Mouse (Mus musculus) ES-E14 (cell line): ENCODE measurements around the gene 1700029F12Rik.

Source experiments
- CHD2 ChIP-seq: IDR thresholded peaks from 2 replicates; pipeline ENCODE4 v1.6.1; 2014; ENCODE audit warnings: mild to moderate bottlenecking, low read depth, low read length, inconsistent platforms
- MAFK ChIP-seq: IDR thresholded peaks from 2 replicates; pipeline ENCODE4 v1.6.1; 2014; ENCODE audit warnings: mild to moderate bottlenecking, low read depth, low read length, inconsistent platforms; ENCODE audit not compliant: insufficient read depth
- ZC3H11A ChIP-seq: IDR thresholded peaks from 2 replicates; pipeline ENCODE4 v1.6.1; 2012; ENCODE audit warnings: low read depth, mild to moderate bottlenecking, inconsistent platforms, low read length, borderline replicate concordance
- ZNF384 ChIP-seq: IDR thresholded peaks from 2 replicates; pipeline ENCODE4 v1.6.1; 2012; ENCODE audit warnings: low read depth, low read length, inconsistent platforms

GRCm38 (mm10) chr13:97082432-97082831 is 48.3 kb upstream of the 1700029F12Rik start:
- no peak for TF ChIP-seq MAFK
- TF ChIP-seq ZC3H11A = no peak
- no peak for TF ChIP-seq ZNF384
- TF ChIP-seq CHD2 = no peak
